Mouse (Mus musculus) MEL (cell line): ENCODE data around the gene Myof. TPM values are rescaled to one million over a fixed set of nuclear protein-coding genes. Genes with fewer than 3 reads are reported as not detected.

Experiments
- DNase-seq: peaks from one replicate; pipeline ENCODE4 v3.0.0; 2011; ENCODE audit warnings: low read depth, low spot score
- H3K27ac ChIP-seq: 2 replicates; pipeline ENCODE4 v1.5.1; 2012; ENCODE audit warnings: low read depth, mild to moderate bottlenecking, control low read depth, low read length, moderate library complexity; ENCODE audit not compliant: control insufficient read depth
- H3K27me3 ChIP-seq, 2 experiments: fragments of 150-350 bp in 1 of 2; sonication (generic) in 1 of 2; 2 replicates each; pipeline ENCODE4 v1.6.1; 2012; ENCODE audit warnings: low read length in 2 of 2, mild to moderate bottlenecking in 2 of 2, improper control_type of control experiment in 1 of 2, moderate library complexity in 1 of 2; ENCODE audit not compliant: insufficient read depth in 2 of 2, control insufficient read depth in 1 of 2
- H3K36me3 ChIP-seq, 2 experiments: 2 replicates each; pipeline ENCODE4 v1.6.1; 2012 to 2014; ENCODE audit warnings: low read length in 2 of 2, improper control_type of control experiment in 1 of 2, inconsistent platforms in 1 of 2, mild to moderate bottlenecking in 1 of 2; ENCODE audit not compliant: insufficient read depth in 2 of 2, control insufficient read depth in 1 of 2
- H3K4me1 ChIP-seq, 2 experiments: fragments of 150-350 bp in 1 of 2; sonication (generic) in 1 of 2; 2 replicates each; pipeline ENCODE4 v1.6.1; 2012; ENCODE audit warnings: low read length in 2 of 2, improper control_type of control experiment in 1 of 2, mild to moderate bottlenecking in 1 of 2; ENCODE audit not compliant: insufficient read depth in 2 of 2, control insufficient read depth in 1 of 2
- H3K4me3 ChIP-seq, 2 experiments: fragments of 150-350 bp in 1 of 2; sonication (generic) in 1 of 2; 2 replicates each; pipeline ENCODE4 v1.5.1; 2012; ENCODE audit warnings: low read depth in 2 of 2, low read length in 2 of 2, mild to moderate bottlenecking in 2 of 2, moderate library complexity in 2 of 2, control low read depth in 1 of 2, improper control_type of control experiment in 1 of 2; ENCODE audit not compliant: control insufficient read depth in 1 of 2, insufficient read depth in 1 of 2
- H3K79me2 ChIP-seq: 2 replicates; pipeline ENCODE4 v1.6.1; 2012; ENCODE audit warnings: mild to moderate bottlenecking, low read length, moderate library complexity; ENCODE audit not compliant: control insufficient read depth, poor library complexity, insufficient read depth
- H3K9ac ChIP-seq: 2 replicates; pipeline ENCODE4 v1.6.1; 2012; ENCODE audit warnings: low read depth, mild to moderate bottlenecking, control low read depth, low read length, moderate library complexity; ENCODE audit not compliant: control insufficient read depth, poor library complexity, severe bottlenecking
- H3K9me3 ChIP-seq: fragments of 150-350 bp; sonication (generic); replicated peaks from 2 replicates; pipeline ENCODE4 v1.6.1; 2012; ENCODE audit warnings: mild to moderate bottlenecking, low read length, improper control_type of control experiment, moderate library complexity; ENCODE audit not compliant: insufficient read depth
- BHLHE40 ChIP-seq: IDR thresholded peaks from 2 replicates; pipeline ENCODE4 v1.6.1; 2012; ENCODE audit warnings: low read depth, mild to moderate bottlenecking, inconsistent platforms, low read length, improper control_type of control experiment, borderline replicate concordance
- CHD1 ChIP-seq: IDR thresholded peaks from 2 replicates; pipeline ENCODE4 v1.6.1; 2012; ENCODE audit warnings: low read depth, mild to moderate bottlenecking, inconsistent platforms, low read length, improper control_type of control experiment
- CTCF ChIP-seq, 3 experiments: IDR thresholded peaks in 2 of 3; conservative IDR thresholded peaks in 1 of 3; 2 replicates each; pipeline ENCODE4 v1.5.1; 2011 to 2012; ENCODE audit warnings: low read length in 3 of 3, low read depth in 2 of 3, mild to moderate bottlenecking in 2 of 3, improper control_type of control experiment in 1 of 3, inconsistent platforms in 1 of 3, mixed read lengths in 1 of 3, moderate library complexity in 1 of 3; ENCODE audit not compliant: control insufficient read depth in 1 of 3, insufficient read depth in 1 of 3, poor library complexity in 1 of 3, severe bottlenecking in 1 of 3
- ELF1 ChIP-seq: IDR thresholded peaks from 2 replicates; pipeline ENCODE4 v1.6.1; 2014; ENCODE audit warnings: low read depth, mild to moderate bottlenecking, inconsistent platforms, low read length, improper control_type of control experiment, moderate library complexity
- EP300 ChIP-seq, 2 experiments: IDR thresholded peaks; 2 replicates each; pipeline ENCODE4 v1.6.1; 2011; ENCODE audit warnings: improper control_type of control experiment in 2 of 2, low read length in 2 of 2, low read depth in 1 of 2, mild to moderate bottlenecking in 1 of 2
- ETS1 ChIP-seq: IDR thresholded peaks from 2 replicates; pipeline ENCODE4 v1.6.1; 2012; ENCODE audit warnings: low read depth, mild to moderate bottlenecking, inconsistent platforms, low read length, improper control_type of control experiment, moderate library complexity
- GATA1 ChIP-seq: IDR thresholded peaks from 2 replicates; pipeline ENCODE4 v1.6.1; 2011; ENCODE audit warnings: low read depth, low read length, improper control_type of control experiment
- HCFC1 ChIP-seq: IDR thresholded peaks from 2 replicates; pipeline ENCODE4 v1.6.1; 2012; ENCODE audit warnings: low read depth, mild to moderate bottlenecking, inconsistent platforms, low read length, improper control_type of control experiment, moderate library complexity
- MAFK ChIP-seq: IDR thresholded peaks from 2 replicates; pipeline ENCODE4 v1.6.1; 2011; ENCODE audit warnings: low read depth, mild to moderate bottlenecking, low read length, improper control_type of control experiment, borderline replicate concordance
- MXI1 ChIP-seq: IDR thresholded peaks from 2 replicates; pipeline ENCODE4 v1.6.1; 2011; ENCODE audit warnings: mild to moderate bottlenecking, low read depth, low read length, improper control_type of control experiment
- MYB ChIP-seq: IDR thresholded peaks from 2 replicates; pipeline ENCODE4 v1.6.1; 2011; ENCODE audit warnings: mild to moderate bottlenecking, low read depth, low read length, improper control_type of control experiment
- MYC ChIP-seq: IDR thresholded peaks from 2 replicates; pipeline ENCODE4 v1.6.1; 2011; ENCODE audit warnings: low read depth, mild to moderate bottlenecking, low read length, improper control_type of control experiment, moderate library complexity
- NRF1 ChIP-seq: IDR thresholded peaks from 2 replicates; pipeline ENCODE4 v1.6.1; 2014; ENCODE audit warnings: low read depth, mild to moderate bottlenecking, inconsistent platforms, low read length, improper control_type of control experiment, moderate library complexity; ENCODE audit not compliant: poor library complexity, insufficient read depth, severe bottlenecking
- POLR2AphosphoS2 ChIP-seq: IDR thresholded peaks from 2 replicates; pipeline ENCODE4 v1.6.1; 2011; ENCODE audit warnings: low read length, improper control_type of control experiment
- RAD21 ChIP-seq: IDR thresholded peaks from 2 replicates; pipeline ENCODE4 v1.6.1; 2011; ENCODE audit warnings: mild to moderate bottlenecking, low read depth, low read length, improper control_type of control experiment
- RCOR1 ChIP-seq: IDR thresholded peaks from 2 replicates; pipeline ENCODE4 v1.6.1; 2012; ENCODE audit warnings: low read depth, mild to moderate bottlenecking, inconsistent platforms, low read length, improper control_type of control experiment
- SIN3A ChIP-seq: IDR thresholded peaks from 2 replicates; pipeline ENCODE4 v1.6.1; 2012; ENCODE audit warnings: low read length, improper control_type of control experiment, inconsistent platforms
- TAL1 ChIP-seq: IDR thresholded peaks from 2 replicates; pipeline ENCODE4 v1.6.1; 2012; ENCODE audit warnings: mild to moderate bottlenecking, inconsistent platforms, low read length, moderate library complexity, mixed read lengths
- USF2 ChIP-seq, 2 experiments: IDR thresholded peaks; 2 replicates each; pipeline ENCODE4 v1.6.1; 2011 to 2012; ENCODE audit warnings: improper control_type of control experiment in 2 of 2, low read length in 2 of 2, borderline replicate concordance in 1 of 2, inconsistent platforms in 1 of 2, low read depth in 1 of 2, mild to moderate bottlenecking in 1 of 2; ENCODE audit not compliant: insufficient read depth in 1 of 2
- ZKSCAN1 ChIP-seq: IDR thresholded peaks from 2 replicates; pipeline ENCODE4 v1.6.1; 2012; ENCODE audit warnings: low read depth, mild to moderate bottlenecking, inconsistent platforms, low read length, improper control_type of control experiment, moderate library complexity
- polyA plus RNA-seq, 2 experiments: library from polyadenylated mRNA; stranded (reverse) in 1 of 2; unstranded in 1 of 2; fragments of >175 nt in 1 of 2; fragments of >200 nt in 1 of 2; gene quantifications; 2 replicates each; pipeline versions ENCODE4 v1.2.1 to v1.2.4; 2012; ENCODE audit warnings: low replicate concordance in 2 of 2, low read depth in 1 of 2; ENCODE audit not compliant: insufficient read length in 2 of 2, insufficient read depth in 1 of 2, missing spikeins in 1 of 2
- total RNA-seq: library from RNA; depleted of rRNA; stranded (reverse); fragments of 300-350 nt; gene quantifications from 2 replicates; pipeline ENCODE4 v1.2.3, GENCODE M21; 2012

Myof gene
- total and polyA plus RNA-seq, 3 experiments, result 0.04 TPM; not detected in 2

DNA sequence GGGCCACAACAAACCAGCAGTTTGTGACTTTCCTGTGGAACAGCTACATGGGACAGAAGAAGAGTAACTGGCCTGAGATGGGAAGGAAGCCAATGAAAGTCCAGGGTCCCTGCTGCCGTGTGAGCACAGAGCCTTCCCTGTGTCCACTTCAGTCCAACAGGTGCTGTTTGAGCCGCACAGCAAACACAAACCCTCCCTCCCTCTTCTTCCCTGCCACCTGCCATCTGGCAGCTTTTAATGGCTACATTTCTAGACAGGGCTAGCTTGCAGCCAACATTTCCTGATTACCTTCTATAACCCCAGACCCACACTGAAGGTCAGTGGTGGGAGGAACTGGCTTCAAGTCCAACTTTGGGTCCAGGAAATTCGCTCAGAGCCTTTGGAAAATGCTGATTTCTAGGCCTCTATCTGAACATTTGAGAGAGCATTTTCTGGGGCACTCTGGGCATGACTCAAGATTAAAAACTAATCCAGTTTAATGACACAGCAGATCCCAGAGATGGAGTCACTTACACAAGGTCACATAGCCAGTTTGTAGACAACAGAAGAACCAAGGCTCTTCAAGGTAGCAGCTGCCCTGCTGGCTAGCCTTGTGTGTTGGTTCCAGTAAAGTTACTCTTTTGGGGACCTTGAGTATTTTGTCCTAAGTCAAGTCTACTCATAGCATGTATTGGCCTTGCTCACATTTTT lies 34.6 kb upstream of the Myof start:
- no peak for DNase-seq
- H3K9me3 ChIP-seq, result no peaks in the 10 kb centered on the region
- H3K79me2 ChIP-seq, result no peaks in the 10 kb centered on the region
- peaks cover 0 to 2% of the 10 kb centered on the region in 2 experiments; a peak in 1 of 4 replicates for H3K36me3 ChIP-seq
- no peak for TF ChIP-seq BHLHE40
- TF ChIP-seq MXI1, result no peak
- TF ChIP-seq TAL1, result no peak
- no peak for TF ChIP-seq ZKSCAN1
- TF ChIP-seq CHD1, result no peak
- TF ChIP-seq ETS1, result no peak
- no peak for TF ChIP-seq MYB
- TF ChIP-seq GATA1, result no peak
- no peak for TF ChIP-seq POLR2AphosphoS2
- TF ChIP-seq, all 39 proteins: peak for 0
- no peak overlapping the region for H3K9ac ChIP-seq
- no peak overlapping the region for H3K27ac ChIP-seq
- no peak overlapping the region for H3K4me3 ChIP-seq
- no peaks in the 10 kb centered on the region for H3K27me3 ChIP-seq
- H3K4me1 ChIP-seq, result no peaks in the 10 kb centered on the region

DNA sequence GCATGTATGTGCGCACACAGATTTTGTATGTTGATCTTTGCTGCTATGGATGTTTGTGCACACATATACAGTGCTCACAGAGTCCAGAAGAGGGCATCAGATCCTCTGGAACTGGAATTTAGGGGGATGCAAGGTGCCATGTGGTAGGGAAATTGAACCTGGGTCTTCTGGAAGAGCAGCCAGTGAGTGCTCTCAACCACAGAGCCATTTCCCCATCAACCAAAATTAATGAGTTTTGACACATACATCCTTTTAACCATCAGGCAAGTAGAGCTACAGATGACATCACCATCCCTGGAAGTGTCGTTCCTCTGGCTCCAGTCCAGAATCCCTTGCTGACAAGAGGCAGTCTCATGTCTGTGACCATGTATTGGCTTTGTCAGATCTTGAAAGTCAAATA lies 32.9 kb upstream of the Myof start:
- Histone ChIP-seq H3K27ac (no peak overlapping the region), H3K27me3 (no peaks in the 10 kb centered on the region), H3K9me3 (no peaks in the 10 kb centered on the region), H3K4me1 (no peaks in the 10 kb centered on the region), H3K36me3 (peaks cover 0 to 4% of the 10 kb centered on the region in 2 experiments; a peak in 1 of 4 replicates), H3K4me3 (no peak overlapping the region), H3K9ac (no peak overlapping the region), H3K79me2 (no peaks in the 10 kb centered on the region)
- peak; percentile 10 for DNase-seq
- TF ChIP-seq SIN3A, result no peak
- TF ChIP-seq ELF1, result no peak
- no peak for TF ChIP-seq MAFK
- TF ChIP-seq POLR2AphosphoS2, result no peak
- no peak for TF ChIP-seq GATA1
- TF ChIP-seq RAD21, result peak; percentile 5; the same call in 1 of the 2 replicates
- no peak for TF ChIP-seq MYC
- no peak for TF ChIP-seq EP300 (IDR thresholded peaks at IDR 0.05; ENCODE audit: low read depth in 1 of 2, low read length in 2 of 2)
- TF ChIP-seq ETS1, result no peak
- TF ChIP-seq CTCF (IDR thresholded peaks at IDR 0.05 in 2 of 3, conservative IDR thresholded peaks at IDR 0.05 in 1 of 3; ENCODE audit: control insufficient read depth in 1 of 3, insufficient read depth in 1 of 3, low read depth in 2 of 3, low read length in 3 of 3, poor library complexity in 1 of 3, severe bottlenecking in 1 of 3), result peak in 1 of 3 experiments; percentile 3; a peak in 1 of 6 replicates
- no peak for TF ChIP-seq RCOR1
- TF ChIP-seq HCFC1, result no peak
- TF ChIP-seq USF2 (IDR thresholded peaks at IDR 0.05; ENCODE audit: borderline replicate concordance in 1 of 2, insufficient read depth in 1 of 2, low read depth in 1 of 2, low read length in 2 of 2), result no peak
- TF ChIP-seq NRF1, result no peak
